Mouse (Mus musculus): ENCODE data around the gene Cacna1c. TPM values are rescaled to one million over a fixed set of nuclear protein-coding genes. Genes with fewer than 3 reads are reported as not detected.

The Cacna1c gene
- polyA plus RNA-seq, 1 experiment from 2014 or later, result 44.0 TPM

DNA sequence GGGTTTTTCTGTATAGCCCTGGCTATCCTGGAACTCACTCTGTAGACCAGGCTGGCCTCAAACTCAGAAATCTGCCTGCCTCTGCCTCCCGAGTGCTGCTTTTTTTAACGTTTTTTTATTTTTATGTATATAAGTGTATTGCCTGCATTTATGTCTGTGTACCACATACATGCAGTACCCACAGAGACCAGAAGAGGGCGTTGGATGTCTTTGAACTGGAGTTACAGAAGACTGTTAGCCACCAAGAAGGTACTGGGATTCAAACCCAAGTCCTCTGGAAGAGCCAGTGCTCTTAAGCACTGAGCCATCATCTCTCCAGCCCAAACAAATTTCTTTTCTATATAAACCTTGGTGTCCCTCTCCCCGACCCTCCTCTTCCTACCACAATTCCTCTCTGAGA, 77.8 kb downstream of the Cacna1c start:
- Histone ChIP-seq H3K9ac (ENCODE audit: low read depth, low read length) (no peak overlapping the region), H3K27ac (ENCODE audit: low read depth, low read length) (no peak overlapping the region), H3K4me1 (ENCODE audit: control insufficient read depth, insufficient read depth, low read length) (peaks cover 2% of the 10 kb centered on the region; the same call in 1 of the 2 replicates), H3K4me3 (ENCODE audit: low read depth, low read length) (no peak overlapping the region), H3K36me3 (ENCODE audit: control insufficient read depth, insufficient read depth, low read length) (no peaks in the 10 kb centered on the region), H3K9me3 (replicated peaks; ENCODE audit: control insufficient read depth, low read length) (no peaks in the 10 kb centered on the region), H3K27me3 (ENCODE audit: control insufficient read depth, insufficient read depth, low read length) (no peaks in the 10 kb centered on the region), H3K4me2 (no peak overlapping the region)
- ATAC-seq (replicated peaks; ENCODE audit: insufficient number of reproducible peaks, low FRiP score, low TSS enrichment), result no peak
- 62% methylated on average over 4 of the region's 4 CpGs for WGBS (ENCODE audit: insufficient replicate concordance)

DNA sequence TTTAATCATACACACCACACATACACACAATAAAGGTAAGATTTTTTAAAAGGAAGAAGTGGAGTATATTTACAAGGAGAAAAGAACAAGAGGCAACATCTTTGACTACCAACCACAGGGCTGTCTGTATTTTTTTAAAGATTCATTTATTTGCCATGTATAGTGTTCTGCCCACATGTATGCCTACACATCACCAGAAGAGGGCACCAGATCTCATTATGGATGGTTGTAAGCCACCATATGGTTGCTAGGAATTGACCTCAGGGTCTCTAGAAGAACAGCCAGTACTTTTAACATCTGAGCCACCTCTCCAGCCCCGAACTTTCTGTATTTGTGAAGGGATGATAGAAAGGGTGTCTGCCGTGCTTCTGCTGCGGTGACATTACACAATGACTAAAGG, 79.9 kb downstream of the Cacna1c start:
- no peak for ATAC-seq (replicated peaks; ENCODE audit: insufficient number of reproducible peaks, low FRiP score, low TSS enrichment)
- H3K4me2 ChIP-seq, result no peak overlapping the region
- H3K27ac ChIP-seq (ENCODE audit: low read depth, low read length), result no peak overlapping the region
- no peak overlapping the region for H3K9ac ChIP-seq (ENCODE audit: low read depth, low read length)
- H3K4me3 ChIP-seq (ENCODE audit: low read depth, low read length), result no peak overlapping the region
- H3K27me3 ChIP-seq (ENCODE audit: control insufficient read depth, insufficient read depth, low read length), result no peaks in the 10 kb centered on the region
- no peaks in the 10 kb centered on the region for H3K4me1 ChIP-seq (ENCODE audit: control insufficient read depth, insufficient read depth, low read length)
- no peaks in the 10 kb centered on the region for H3K36me3 ChIP-seq (ENCODE audit: control insufficient read depth, insufficient read depth, low read length)
- 92% methylated on average over 3 of the region's 3 CpGs for WGBS (ENCODE audit: insufficient replicate concordance)
- no peaks in the 10 kb centered on the region for H3K9me3 ChIP-seq (replicated peaks; ENCODE audit: control insufficient read depth, low read length)

DNA sequence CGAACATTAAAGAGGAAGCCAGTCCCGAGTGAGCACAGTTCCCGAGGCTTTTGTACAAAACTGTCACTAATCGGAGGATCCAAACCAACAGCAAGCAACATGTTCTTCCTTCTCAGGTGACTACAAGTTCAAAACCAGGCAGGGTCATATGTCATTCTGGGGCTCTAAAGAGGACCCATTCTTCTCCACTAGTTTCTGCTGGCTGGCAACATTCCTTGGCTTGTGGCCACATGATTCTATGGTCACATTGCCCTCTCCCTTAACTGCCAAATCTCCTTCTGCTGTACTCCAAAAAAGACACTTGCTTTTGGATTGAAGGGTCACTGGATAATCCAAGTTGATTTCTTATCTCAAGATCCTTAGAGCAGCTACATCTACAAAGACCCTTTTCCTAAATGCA, 82.9 kb downstream of the Cacna1c start:
- no peaks in the 10 kb centered on the region for H3K27me3 ChIP-seq (ENCODE audit: control insufficient read depth, insufficient read depth, low read length)
- H3K4me1 ChIP-seq (ENCODE audit: control insufficient read depth, insufficient read depth, low read length), result peaks cover 4% of the 10 kb centered on the region; the same call in 1 of the 2 replicates
- H3K36me3 ChIP-seq (ENCODE audit: control insufficient read depth, insufficient read depth, low read length), result no peaks in the 10 kb centered on the region
- H3K4me2 ChIP-seq, result no peak overlapping the region
- no peak for ATAC-seq (replicated peaks; ENCODE audit: insufficient number of reproducible peaks, low FRiP score, low TSS enrichment)
- H3K9me3 ChIP-seq (replicated peaks; ENCODE audit: control insufficient read depth, low read length), result no peaks in the 10 kb centered on the region
- H3K27ac ChIP-seq (ENCODE audit: low read depth, low read length), result no peak overlapping the region
- 91% methylated on average over 4 of the region's 4 CpGs for WGBS (ENCODE audit: insufficient replicate concordance)
- H3K9ac ChIP-seq (ENCODE audit: low read depth, low read length), result no peak overlapping the region
- H3K4me3 ChIP-seq (ENCODE audit: low read depth, low read length), result no peak overlapping the region

DNA sequence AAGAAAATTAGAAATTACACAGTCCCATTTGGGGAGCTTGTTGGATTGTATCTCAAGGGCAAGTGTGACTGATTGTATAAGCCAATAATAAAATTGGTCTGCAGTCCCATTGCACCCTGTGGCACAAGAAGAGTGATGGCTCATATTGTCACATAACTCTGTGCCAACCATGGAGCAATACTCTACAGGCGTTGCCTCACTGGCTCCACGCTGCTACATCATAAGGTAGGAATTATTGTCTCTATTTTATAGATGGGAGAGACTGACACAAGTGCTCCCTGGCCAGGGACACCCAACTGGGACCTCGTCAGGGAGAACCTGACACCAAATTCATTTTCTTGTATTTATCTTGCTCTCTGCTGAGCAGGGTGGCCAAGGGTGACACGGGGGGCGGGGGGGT, 85.8 kb downstream of the Cacna1c start:
- Histone ChIP-seq H3K27me3 (ENCODE audit: control insufficient read depth, insufficient read depth, low read length) (peaks cover 16% of the 10 kb centered on the region; the same call in 1 of the 2 replicates), H3K4me1 (ENCODE audit: control insufficient read depth, insufficient read depth, low read length) (peaks cover 17% of the 10 kb centered on the region), H3K9ac (ENCODE audit: low read depth, low read length) (no peak overlapping the region), H3K36me3 (ENCODE audit: control insufficient read depth, insufficient read depth, low read length) (no peaks in the 10 kb centered on the region), H3K27ac (ENCODE audit: low read depth, low read length) (no peak overlapping the region), H3K4me3 (ENCODE audit: low read depth, low read length) (no peak overlapping the region), H3K4me2 (no peak overlapping the region), H3K9me3 (replicated peaks; ENCODE audit: control insufficient read depth, low read length) (no peaks in the 10 kb centered on the region)
- WGBS (ENCODE audit: insufficient replicate concordance), result 68% methylated on average over 5 of the region's 5 CpGs
- no peak for ATAC-seq (replicated peaks; ENCODE audit: insufficient number of reproducible peaks, low FRiP score, low TSS enrichment)

DNA sequence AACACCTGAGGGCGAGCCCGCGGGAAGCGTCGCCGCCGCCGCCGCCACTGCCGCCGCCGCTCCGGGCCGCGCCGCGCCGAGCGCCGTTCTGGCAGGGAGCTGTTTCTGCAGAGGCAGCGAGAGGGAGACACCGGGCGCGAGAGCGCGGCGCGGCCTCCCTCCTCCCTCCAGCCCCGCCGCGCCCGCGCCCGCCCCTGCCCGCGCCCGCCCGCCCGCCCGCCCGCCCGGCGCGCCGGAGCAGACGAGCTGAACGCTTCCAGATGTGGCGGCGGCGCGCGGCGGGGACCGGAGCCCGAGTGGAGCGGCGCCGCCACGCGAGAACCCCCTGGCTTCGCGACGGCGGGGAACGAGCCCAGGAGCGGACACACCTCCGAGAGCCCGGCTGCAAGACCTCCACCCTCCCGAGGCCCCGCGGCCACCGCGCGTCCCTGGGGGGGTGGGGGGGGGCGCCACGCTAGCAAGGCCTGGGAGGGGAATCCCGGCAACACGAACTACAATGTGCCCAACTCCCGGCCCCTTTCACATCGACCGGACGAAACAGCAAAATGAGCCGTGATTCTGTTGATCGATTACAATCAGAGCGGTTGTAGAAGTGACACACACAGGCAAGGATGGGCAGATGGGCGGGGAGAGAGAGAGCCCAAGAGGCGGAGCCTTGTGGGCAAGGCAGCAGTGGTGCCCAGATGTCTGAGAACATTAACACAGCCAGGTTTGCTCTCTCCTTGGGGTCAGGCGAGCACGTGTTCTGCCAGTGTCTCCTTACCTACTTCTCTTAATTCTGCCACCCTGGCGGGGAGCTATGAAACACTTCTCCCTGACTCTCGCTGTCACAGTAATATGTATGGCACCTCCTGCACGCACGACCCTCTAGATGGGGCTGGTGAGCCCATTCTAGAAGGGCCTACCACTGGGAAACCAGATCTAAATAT, 87.5 kb downstream of the Cacna1c start:
- peak overlapping the region; percentile 77 for H3K9ac ChIP-seq (ENCODE audit: low read depth, low read length)
- H3K9me3 ChIP-seq (replicated peaks; ENCODE audit: control insufficient read depth, low read length), result no peaks in the 10 kb centered on the region
- H3K36me3 ChIP-seq (ENCODE audit: control insufficient read depth, insufficient read depth, low read length), result no peaks in the 10 kb centered on the region
- H3K4me3 ChIP-seq (ENCODE audit: low read depth, low read length), result peak overlapping the region; percentile 60
- under 1% methylated on average over 74 of the region's 93 CpGs for WGBS (ENCODE audit: insufficient replicate concordance)
- ATAC-seq (replicated peaks; ENCODE audit: insufficient number of reproducible peaks, low FRiP score, low TSS enrichment), result peak; percentile 58; the same call in 1 of the 2 replicates
- peak overlapping the region; percentile 98 for H3K4me2 ChIP-seq
- peaks cover 21% of the 10 kb centered on the region for H3K4me1 ChIP-seq (ENCODE audit: control insufficient read depth, insufficient read depth, low read length)
- peak overlapping the region; percentile 35 for H3K27ac ChIP-seq (ENCODE audit: low read depth, low read length)
- H3K27me3 ChIP-seq (ENCODE audit: control insufficient read depth, insufficient read depth, low read length), result peaks cover 17% of the 10 kb centered on the region; the same call in 1 of the 2 replicates

DNA sequence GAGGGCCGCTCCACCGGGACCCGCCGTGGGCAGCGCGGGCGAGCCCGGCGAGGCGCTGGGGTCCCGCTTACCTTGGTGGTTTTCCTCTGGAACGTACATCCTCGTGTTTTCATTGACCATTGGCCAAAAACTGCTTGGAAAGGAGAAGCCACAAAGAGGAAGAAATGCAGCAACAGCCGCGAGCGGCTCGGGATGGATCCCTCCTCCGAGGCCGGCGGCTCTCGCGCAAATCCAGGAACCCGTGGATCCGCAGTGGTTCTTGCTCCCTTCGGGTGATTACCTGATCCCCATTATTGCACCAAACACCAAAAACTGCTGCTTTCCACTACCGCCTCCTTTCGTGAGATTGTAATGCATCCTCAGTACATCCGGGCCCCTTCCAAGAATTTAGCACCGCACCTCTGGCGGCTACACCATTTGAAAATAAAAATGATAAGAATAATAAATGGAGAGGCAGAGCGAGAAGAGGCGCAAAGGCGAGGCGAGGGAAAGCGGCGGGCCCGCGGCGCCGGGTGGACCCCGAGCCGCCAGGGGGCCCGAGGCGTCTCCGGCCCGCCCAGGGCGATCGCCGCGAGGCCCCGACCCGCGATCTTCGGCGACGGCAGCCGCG, 88.3 kb downstream of the Cacna1c start:
- no peak for ATAC-seq (replicated peaks; ENCODE audit: insufficient number of reproducible peaks, low FRiP score, low TSS enrichment)
- Histone ChIP-seq H3K4me3 (ENCODE audit: low read depth, low read length) (peak overlapping the region; percentile 60), H3K9ac (ENCODE audit: low read depth, low read length) (peak overlapping the region; percentile 77), H3K4me1 (ENCODE audit: control insufficient read depth, insufficient read depth, low read length) (peaks cover 24% of the 10 kb centered on the region), H3K36me3 (ENCODE audit: control insufficient read depth, insufficient read depth, low read length) (no peaks in the 10 kb centered on the region), H3K4me2 (peak overlapping the region; percentile 98), H3K27me3 (ENCODE audit: control insufficient read depth, insufficient read depth, low read length) (peaks cover 17% of the 10 kb centered on the region; the same call in 1 of the 2 replicates), H3K9me3 (replicated peaks; ENCODE audit: control insufficient read depth, low read length) (no peaks in the 10 kb centered on the region), H3K27ac (ENCODE audit: low read depth, low read length) (peak overlapping the region; percentile 35)
- under 1% methylated on average over 55 of the region's 58 CpGs for WGBS (ENCODE audit: insufficient replicate concordance)

DNA sequence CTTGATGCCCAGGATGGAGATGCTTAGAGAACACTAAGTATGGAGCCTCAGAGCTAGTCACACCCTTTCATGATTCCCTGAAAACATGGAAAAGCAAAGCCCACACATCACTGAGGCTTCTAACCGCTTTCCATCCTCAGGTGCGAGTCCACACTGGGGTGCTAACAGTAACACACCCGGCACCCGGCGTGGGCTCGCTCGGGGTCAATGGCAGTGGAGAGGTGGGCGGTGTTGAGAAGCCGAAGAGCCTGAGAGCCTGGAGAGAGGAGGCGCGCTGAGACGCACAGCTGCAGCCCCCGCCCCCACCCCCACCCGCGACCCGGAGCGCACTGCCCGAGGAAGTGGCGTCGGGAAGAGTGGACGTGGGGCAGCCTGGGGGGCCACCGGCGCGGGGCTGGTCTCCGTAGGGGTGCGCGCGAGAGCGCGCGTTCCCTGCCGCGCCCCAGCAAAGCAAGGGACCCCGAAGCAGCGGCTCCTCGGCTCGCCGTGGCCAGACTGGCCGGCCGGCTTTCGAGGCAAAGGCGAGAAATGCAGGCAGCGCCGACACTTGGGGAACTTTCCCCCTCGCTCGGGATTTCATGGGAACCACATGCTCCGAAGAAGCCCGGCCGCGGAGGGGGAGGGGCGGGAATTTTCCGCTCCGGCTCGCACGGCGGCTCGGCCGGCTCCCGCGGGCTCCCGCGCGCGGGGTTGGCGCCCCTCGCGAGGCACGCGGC, 88.9 kb downstream of the Cacna1c start:
- ATAC-seq (replicated peaks; ENCODE audit: insufficient number of reproducible peaks, low FRiP score, low TSS enrichment), result 0 out of 2 replicates have a peak, but pooled peaks have one; percentile 22
- H3K27me3 ChIP-seq (ENCODE audit: control insufficient read depth, insufficient read depth, low read length), result peaks cover 17% of the 10 kb centered on the region; the same call in 1 of the 2 replicates
- H3K4me1 ChIP-seq (ENCODE audit: control insufficient read depth, insufficient read depth, low read length), result peaks cover 30% of the 10 kb centered on the region
- H3K4me2 ChIP-seq, result peak overlapping the region; percentile 98
- H3K9ac ChIP-seq (ENCODE audit: low read depth, low read length), result peak overlapping the region; percentile 77
- under 1% methylated on average over 66 of the region's 69 CpGs for WGBS (ENCODE audit: insufficient replicate concordance)
- H3K4me3 ChIP-seq (ENCODE audit: low read depth, low read length), result peak overlapping the region; percentile 60
- H3K9me3 ChIP-seq (replicated peaks; ENCODE audit: control insufficient read depth, low read length), result no peaks in the 10 kb centered on the region
- peak overlapping the region; percentile 29; the same call in 1 of the 2 replicates for H3K27ac ChIP-seq (ENCODE audit: low read depth, low read length)
- no peaks in the 10 kb centered on the region for H3K36me3 ChIP-seq (ENCODE audit: control insufficient read depth, insufficient read depth, low read length)

DNA sequence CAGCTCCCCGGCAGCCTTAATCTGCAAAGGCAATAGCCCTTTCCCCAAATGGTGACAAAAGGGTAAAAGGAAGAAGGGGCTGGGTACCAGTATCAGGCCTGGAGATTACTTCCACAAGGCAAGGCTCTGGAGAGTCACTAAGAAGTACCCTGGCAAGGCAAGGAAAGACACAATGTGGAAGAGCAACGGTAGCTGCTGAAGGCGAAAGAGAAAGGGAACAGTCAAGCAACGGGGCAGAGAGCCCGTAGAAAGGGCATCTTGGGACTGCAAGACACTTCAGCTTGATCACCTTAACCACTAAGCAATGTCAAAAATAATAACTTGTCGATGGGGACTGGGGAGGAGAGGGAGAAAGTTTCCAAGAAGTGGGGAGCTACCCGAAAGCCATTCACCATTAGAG, 89.5 kb downstream of the Cacna1c start:
- Histone ChIP-seq H3K4me2 (peak overlapping the region; percentile 98), H3K4me1 (ENCODE audit: control insufficient read depth, insufficient read depth, low read length) (peaks cover 33% of the 10 kb centered on the region), H3K9me3 (replicated peaks; ENCODE audit: control insufficient read depth, low read length) (no peaks in the 10 kb centered on the region), H3K9ac (ENCODE audit: low read depth, low read length) (no peak overlapping the region), H3K4me3 (ENCODE audit: low read depth, low read length) (peak overlapping the region; percentile 60), H3K36me3 (ENCODE audit: control insufficient read depth, insufficient read depth, low read length) (no peaks in the 10 kb centered on the region), H3K27me3 (ENCODE audit: control insufficient read depth, insufficient read depth, low read length) (peaks cover 17% of the 10 kb centered on the region; the same call in 1 of the 2 replicates), H3K27ac (ENCODE audit: low read depth, low read length) (no peak overlapping the region)
- ATAC-seq (replicated peaks; ENCODE audit: insufficient number of reproducible peaks, low FRiP score, low TSS enrichment), result no peak
- 18% methylated on average over 7 of the region's 7 CpGs for WGBS (ENCODE audit: insufficient replicate concordance)

Data from heart, embryonic 11.5 days (tissue).